Mouse (Mus musculus): Measurements from ENCODE around the gene Pxk. TPM values are rescaled to one million over a fixed set of nuclear protein-coding genes. Genes with fewer than 3 reads are reported as not detected.

Pxk gene
- 18.4 and 21.3 TPM in 2 replicates for polyA plus RNA-seq (2015; fragmentation: Nextera tagmentation; extraction: Ambion mirVana)

DNA sequence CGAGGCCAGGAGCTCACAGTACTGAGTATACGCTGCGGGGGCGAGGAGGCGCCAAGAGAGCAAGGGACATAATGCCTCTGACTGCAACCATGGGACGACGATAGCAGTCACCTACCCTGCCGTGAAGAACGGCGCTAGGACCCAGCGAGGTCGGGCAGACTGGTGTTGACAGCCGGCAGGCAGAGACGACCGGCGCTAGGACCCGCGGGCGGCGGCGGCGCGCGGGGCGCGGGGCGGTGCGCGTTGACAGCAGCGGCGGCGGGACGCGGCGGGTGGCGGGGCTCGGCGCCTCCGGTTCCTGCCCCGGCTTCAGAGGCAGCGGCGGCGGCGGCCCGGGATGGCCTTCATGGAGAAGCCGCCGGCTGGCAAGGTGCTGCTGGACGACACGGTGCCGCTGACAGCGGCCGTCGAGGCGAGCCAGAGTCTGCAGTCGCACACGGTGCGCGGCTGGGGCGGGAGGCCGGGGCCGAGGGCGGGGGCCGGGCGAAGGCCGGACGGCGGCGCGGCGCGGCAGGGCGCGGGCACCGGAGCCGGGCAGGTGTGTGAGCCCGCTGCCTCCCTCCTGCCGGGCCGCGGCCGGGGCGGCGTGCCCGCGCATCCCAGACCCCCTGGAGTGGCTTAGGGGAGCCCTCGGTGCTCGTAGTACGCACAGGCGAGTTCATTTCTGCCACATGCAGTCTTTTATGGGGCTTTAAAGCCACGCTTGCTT lies at the start of gene Pxk:
Pxk (plus strand) TSS at position 234 of the 709 bp plus-strand sequence.

DNA sequence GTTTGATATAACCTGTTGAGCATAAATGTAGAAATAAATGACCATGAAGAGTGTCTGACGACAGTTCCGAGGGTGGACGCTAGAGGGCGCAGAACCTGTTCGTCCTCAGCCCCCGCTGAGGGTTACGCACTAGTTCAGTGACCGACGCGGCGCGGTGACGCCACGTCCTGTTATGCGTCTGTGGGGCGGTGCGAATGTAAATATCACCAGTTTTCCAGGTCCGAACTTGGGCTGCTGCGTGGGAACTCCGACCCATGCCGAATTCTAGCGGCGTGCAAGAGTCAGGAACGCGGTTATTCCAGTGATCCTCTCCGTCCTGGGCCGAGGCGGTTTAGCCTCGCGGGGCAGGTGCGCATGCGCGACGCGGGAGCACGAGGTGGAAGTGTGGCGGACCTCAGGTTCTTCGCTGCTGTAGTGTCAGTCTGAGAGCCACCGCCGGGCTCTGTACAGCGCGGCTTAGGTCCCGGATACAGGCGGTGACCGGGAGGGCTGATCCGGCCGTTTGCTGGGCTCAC lies 17.8 kb upstream of the Pxk start, which contains the start of gene Rpp14:
Rpp14 (plus strand) TSS at position 203 of the 515 bp plus-strand sequence.

DNA sequence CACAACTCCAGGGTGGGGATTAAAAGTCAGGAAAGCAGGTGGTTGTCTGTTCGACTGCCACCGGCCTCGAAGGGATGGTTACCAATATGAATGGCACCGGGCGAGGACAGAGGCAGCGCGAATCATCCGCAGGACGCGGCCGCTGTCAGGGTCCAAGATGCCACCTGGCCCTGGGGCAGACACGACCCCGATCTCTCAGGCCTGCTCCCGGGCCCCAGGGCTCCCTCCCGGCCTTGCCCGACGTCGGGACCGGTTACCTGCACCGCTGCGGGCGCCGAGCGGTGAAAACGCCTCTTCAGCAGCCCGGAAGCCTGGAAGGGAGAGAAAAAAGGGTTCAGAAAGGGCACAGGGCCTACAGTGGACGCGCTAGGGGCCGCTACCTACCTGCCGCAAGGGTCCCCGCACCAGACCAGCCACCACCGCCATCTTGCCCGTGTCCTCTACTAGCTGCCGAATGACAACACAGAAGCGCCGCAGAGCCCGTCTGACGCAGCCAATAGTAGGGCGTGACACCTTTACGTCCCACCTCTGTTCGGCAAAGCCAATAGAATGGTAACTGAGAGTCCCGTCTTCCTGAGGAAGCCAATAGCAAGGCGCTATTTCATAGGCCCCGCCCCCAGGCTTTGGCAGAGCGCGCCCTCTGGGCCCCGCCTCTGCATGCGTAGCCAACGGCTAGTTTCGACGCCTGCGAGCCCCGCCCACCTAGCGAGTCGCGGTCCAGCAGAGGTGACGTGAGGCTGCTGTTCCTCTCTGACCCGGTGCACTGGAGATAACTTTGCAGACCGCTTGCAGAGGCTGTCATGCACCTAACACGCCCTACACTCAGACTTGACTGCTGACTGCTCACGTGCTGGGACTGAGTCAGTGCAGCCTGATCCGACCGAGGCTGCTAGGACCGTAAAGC lies 74.7 kb downstream of the Pxk start, which contains the start of gene Pdhb:
Pdhb (minus strand) TSS at position 519 of the 904 bp plus-strand sequence.

DNA sequence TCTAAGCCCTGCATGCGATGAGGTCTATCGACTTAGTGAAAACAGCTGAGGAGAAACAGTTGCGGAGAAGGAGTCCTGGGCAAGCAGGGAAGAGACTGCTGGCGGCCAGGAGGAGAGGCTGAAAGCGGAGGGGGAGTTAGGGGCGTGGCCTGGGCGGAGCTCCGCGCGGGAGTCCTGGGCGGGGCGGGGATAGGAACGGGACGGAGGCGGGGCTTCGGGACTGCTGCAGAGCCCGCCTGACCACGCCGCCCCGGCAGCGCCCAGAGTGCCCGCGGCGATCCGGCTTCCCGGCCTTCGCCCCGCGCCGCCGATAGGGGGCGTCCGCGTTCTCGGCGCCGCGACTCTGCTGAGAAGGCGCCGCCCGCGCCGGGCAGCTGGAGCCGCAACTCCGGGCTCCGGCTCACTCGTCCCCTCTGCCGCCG lies 115.8 kb downstream of the Pxk start, which contains the start of gene Kctd6:
Kctd6 (plus strand) TSS at position 338 of the 422 bp plus-strand sequence.

Other genes with a start within 250 kb of the Pxk start
- not detected in 2 replicates for gene Gm45521, start 140.9 kb upstream of the Pxk start, polyA plus RNA-seq (2015; fragmentation: Nextera tagmentation; extraction: Ambion mirVana)
- 0.57 and 0.63 TPM in 2 replicates for gene Dnase1l3, start 103.6 kb upstream of the Pxk start, polyA plus RNA-seq (2015; fragmentation: Nextera tagmentation; extraction: Ambion mirVana)
- 3.7 and 5.6 TPM in 2 replicates for gene Abhd6, start 95.3 kb upstream of the Pxk start, polyA plus RNA-seq (2015; fragmentation: Nextera tagmentation; extraction: Ambion mirVana)
- 35.5 and 36.0 TPM in 2 replicates for gene Rpp14, start 17.8 kb upstream of the Pxk start, polyA plus RNA-seq (2015; fragmentation: Nextera tagmentation; extraction: Ambion mirVana)
- gene Pdhb, start 74.8 kb downstream of the Pxk start, polyA plus RNA-seq (2015; fragmentation: Nextera tagmentation; extraction: Ambion mirVana) = 552 and 582 TPM in 2 replicates
- 8.6 and 11.3 TPM in 2 replicates for gene Kctd6, start 115.9 kb downstream of the Pxk start, polyA plus RNA-seq (2015; fragmentation: Nextera tagmentation; extraction: Ambion mirVana)
- gene Acox2, start 161.1 kb downstream of the Pxk start, polyA plus RNA-seq (2015; fragmentation: Nextera tagmentation; extraction: Ambion mirVana) = 0.05 and 0.24 TPM in 2 replicates
- gene Fam107a, start 219.8 kb downstream of the Pxk start, polyA plus RNA-seq (2015; fragmentation: Nextera tagmentation; extraction: Ambion mirVana) = 0.17 and 0.26 TPM in 2 replicates